Mouse (Mus musculus): ENCODE measurements around the gene Ect2.

Ect2 gene

GRCm38 (mm10) chr3:27155856-27156593 is 2.3 kb upstream of the Ect2 start:
- DNase-seq: no peak

DNA sequence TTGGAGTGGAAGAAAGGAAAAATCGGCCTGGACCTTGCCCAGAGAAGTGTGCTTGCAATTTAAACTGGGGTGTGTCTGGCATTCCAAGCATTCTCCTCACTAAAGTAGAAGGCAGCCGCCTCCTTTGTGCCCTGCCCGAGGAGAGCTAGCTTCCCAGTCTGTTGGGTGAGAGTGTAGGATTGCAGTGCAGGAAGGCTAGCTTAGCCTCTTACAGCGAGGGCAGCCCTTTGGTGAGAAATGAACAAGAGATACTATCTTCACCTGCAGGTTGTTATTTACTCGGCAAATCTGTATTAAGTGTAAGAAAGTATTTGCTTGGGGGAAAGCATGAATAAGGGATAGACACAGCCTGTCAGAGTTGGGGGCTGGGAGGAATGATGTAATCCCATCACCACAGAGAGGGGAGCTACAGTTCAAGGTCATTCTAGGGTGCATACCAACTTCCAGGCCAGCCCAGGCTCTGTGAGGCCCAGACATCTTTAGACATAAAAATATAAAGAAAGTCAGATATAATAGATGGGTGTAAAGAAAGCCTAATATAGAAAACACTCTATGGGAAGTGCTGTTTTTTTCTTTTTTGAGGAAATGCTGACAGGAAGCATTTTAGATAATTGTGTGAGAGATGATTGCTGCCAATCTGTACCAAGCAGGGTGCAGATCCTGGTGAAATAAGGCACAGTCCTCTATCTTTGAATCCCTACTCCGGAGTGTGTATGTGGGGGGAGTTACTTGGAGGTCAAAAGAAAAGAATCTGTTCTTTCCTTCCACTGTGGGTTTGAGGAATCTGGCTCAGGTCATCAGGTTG is 1.6 kb upstream of the Ect2 start:
- DNase-seq: no peak

DNA sequence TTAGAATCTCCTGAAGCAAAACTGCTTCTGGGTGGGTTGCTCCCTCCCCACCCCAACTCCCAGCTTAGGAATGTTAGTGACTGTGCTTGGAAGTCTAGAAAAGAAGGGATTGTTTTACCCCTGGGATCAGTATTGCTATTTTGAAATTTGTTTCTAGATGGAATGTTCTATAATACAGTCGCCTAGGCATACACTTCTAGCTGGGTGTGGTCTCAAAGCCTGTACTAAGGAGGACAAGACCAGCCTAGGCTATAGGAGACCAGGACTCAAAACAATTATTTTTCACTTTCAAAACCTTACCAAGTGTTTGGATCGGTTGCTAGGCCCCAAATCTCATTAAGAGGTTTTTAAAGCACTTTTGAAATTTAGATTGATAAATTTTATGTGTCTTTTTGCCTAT is 602 bp upstream of the Ect2 start:
- DNase-seq: no peak

DNA sequence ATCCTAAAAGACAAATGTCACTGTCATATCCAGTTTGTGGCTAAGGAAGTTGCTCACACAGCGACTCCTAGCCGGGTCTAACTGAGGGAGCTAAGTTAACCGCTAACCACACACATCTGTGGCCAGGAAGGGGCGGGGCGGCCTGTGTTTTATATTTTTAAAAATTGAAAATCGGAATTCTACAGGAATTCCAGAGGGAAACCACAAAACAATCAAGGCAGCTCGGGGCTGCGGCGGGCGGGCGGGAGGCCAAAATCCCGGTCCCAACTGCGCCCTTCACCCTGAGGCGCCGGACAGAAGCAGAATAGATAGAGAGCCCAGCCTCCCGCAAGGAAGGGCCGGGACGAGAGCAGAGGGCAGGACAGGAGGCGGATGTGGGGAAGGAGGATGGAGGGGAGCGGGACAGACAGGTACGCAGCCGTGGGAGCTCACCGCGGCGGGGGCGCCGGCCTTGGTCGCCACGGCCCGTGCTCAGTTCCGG is 447 bp downstream of the Ect2 start:
- DNase-seq: no peak

DNA sequence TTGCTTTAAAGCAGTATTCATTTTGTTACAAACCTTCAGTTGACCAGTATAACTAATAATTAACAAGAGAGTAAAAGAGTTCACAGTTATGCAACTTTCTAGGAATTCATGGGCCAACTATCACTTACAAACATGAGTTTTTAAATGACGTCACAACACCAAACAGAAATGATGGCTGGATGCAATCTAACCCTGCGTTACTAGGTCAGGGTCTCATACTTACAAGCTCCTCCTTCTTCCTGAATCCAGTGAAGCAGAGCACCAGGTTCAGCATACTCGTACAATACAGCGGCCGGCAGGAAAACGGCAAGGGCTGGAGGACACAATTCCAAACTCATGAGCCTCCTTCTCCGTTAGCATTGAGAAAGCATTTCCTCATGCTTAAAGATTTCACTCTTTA is 7.9 kb downstream of the Ect2 start:
- no peak for DNase-seq

DNA sequence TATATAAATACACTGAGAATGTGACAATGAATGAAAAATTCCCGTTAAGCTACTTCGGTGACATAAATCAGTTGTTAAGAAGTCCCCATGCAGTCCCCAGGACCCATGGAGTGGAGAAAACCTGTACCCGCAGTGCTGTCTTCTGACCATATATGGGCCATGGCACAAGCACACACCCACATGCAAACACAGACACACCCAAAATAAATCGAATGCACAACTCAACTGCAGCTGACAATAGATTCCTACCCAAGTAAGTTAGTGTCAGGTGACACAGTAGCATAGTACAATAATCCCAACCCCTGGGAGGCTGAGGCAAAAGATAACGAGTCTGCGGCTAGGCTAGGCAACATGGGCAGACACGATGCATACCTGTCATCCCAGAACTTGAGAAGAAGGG is 10.1 kb downstream of the Ect2 start:
- DNase-seq: no peak

GRCm38 (mm10) chr3:27140101-27140500 is 13.6 kb downstream of the Ect2 start:
- DNase-seq: no peak

GRCm38 (mm10) chr3:27121864-27122450 is 31.7 kb downstream of the Ect2 start:
- DNase-seq: no peak

DNA sequence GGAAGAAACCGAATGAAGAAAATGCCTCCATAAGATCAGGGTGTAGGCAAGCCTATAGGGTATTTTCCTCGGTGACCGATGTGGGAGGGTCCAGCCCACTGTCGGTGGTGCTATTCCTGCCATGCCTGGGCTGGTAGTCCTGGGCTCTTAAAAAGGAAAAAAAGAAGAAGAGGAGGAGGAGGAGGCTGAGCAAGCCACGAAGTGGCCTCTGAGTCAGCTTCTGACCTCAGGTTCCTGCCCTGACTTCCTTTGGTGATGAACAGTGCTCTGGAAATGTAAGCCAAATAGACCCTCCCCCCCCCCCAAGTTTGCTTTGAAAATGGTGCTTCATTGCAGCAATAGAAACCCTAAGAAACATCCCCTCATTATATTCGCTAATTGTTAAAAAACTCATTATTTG is 32.7 kb downstream of the Ect2 start:
- DNase-seq: no peak

- DNase-seq: no peak
Measured at GRCm38 (mm10) chr3:27118227-27118626, 35.5 kb downstream of the Ect2 start.

DNA sequence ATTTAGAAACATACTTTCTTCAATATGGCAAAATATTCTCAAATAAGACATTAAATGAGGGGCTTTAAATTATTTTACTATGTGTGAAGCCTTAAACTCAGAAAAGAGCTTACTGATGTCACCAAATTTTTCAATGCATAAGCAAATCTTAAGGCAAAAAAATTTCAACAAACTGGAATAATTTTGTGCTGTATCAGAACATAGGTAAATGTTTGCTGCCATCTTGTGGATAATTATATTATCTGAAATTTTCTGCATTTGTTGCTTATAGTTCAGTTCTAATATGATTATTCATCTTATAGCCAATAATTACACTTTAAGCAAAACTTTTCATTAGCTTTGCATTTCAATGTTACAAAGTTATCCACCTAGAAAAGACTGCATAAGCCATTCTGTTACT is 42.8 kb downstream of the Ect2 start:
- DNase-seq: no peak

DNA sequence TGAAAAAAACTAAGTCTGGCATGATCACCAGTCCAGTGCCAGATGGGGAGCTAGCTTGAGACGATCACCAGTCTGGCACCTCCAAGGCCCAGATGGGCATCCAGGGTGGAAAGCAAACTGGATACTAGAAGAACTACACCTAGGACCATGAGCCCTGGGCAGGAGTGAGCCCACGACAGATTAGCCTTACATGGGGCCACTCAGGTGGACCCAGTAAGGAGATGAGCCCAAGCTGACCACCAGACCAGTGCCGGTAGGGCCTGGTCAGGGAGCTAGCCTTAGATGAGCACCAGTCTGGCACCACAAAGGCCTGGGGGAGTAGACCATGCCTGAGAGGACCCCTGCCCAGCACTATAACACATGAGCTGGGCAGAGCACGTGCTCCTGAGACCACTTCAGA is 44.6 kb downstream of the Ect2 start:
- no peak for DNase-seq

DNA sequence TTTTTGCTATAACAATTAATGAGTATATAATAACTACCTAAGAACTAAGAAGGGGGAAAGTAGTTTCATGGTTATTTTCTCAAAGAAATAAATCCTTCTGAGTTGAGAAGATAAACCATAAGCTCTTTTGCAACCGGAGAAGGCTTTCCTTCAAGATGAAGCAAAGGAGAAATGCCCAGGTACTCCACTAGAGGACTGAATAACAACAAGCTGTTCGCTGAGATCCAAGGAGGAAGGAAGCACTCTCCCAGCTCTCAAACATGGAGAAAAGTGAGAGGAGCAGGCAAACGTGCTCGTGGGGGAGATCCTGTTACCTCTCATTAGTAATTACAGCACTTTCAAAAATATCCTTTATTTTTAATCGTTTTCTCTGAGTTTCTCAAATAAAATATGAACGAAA is 46.5 kb downstream of the Ect2 start:
- no peak for DNase-seq

GRCm38 (mm10) chr3:27102965-27103364 is 50.7 kb downstream of the Ect2 start:
- no peak for DNase-seq

DNA sequence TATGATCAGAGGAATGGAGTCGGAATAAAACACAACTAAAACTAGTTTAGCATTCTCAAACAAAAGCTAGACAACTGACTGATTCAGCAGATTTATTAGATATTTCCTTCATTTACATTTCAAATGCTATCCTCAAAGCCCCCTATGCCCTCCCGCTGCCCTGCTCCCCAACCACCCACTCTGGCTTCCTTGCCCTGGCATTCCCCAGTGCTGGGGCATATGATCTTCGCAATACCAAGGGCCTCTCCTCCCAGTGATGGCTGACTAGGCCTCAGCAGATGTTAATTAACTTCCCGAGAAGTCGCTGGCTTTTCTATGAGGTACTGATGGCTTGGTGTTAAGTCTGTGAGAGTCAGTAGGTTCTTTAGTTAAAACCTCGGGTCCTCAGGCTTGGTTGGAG is 55.0 kb downstream of the Ect2 start:
- DNase-seq: no peak

GRCm38 (mm10) chr3:27086221-27086620 is 67.5 kb downstream of the Ect2 start:
- no peak for DNase-seq

GRCm38 (mm10) chr3:27081229-27082060 is 72.2 kb downstream of the Ect2 start:
- DNase-seq: no peak

GRCm38 (mm10) chr3:27080061-27080770 is 73.5 kb downstream of the Ect2 start:
- no peak for DNase-seq

- no peak for DNase-seq
Measured at GRCm38 (mm10) chr3:27073884-27074283, 79.8 kb downstream of the Ect2 start.

- no peak for DNase-seq
Measured at GRCm38 (mm10) chr3:27071706-27072105, 82.0 kb downstream of the Ect2 start.

DNA sequence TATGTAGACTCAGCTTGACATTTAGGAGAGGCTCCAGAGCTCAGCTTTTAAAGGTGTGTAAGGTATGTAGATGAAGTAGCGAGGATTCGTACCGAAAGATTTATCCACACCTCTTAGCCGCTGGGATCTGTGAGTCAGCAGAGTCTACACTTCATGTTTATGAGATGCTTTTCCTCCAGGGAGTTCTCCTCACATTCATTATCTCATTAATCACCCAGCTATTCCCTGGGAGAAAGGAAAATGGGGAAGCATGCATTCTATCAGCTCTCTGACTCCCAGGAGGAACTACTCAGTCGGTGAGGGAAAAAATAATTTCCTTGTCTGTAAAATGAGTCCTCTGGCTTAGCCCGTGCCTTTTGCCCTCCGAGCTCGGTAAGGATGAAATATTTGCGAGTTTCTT is 83.3 kb downstream of the Ect2 start:
- DNase-seq: no peak

DNA sequence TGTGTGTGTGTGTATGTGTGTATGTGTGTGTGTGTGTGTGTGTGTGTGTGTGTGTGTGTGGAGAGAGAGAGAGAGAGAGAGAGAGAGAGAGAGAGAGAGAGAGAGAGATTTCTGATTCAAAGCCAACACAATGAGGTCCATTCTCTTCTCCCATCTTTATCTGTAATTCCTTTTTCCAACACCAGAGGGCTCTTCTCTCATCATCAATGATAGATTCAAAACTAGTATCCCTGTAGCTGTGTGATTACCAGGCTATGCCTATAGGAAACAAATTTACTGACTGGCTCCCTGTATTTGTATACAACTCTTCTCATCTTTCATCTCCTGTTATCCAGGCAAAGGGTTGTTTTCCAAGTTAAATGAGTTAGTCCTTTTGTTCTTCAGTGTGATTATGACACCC is 86.5 kb downstream of the Ect2 start:
- no peak for DNase-seq
